Mouse (Mus musculus) cerebellum, adult 2 months (tissue): ENCODE results near the gene Wwox.

Experiments
- CTCF ChIP-seq: fragments of 200-500 bp; IDR thresholded peaks from 2 replicates; pipeline ENCODE4 v1.5.1; 2011; ENCODE audit warnings: low read depth, mild to moderate bottlenecking, control low read depth, low read length, moderate library complexity, borderline replicate concordance; ENCODE audit not compliant: insufficient read depth
- POLR2A ChIP-seq: fragments of 200-500 bp; IDR thresholded peaks from 2 replicates; pipeline ENCODE4 v1.6.1; 2011; ENCODE audit warnings: low read length, control low read depth, borderline replicate concordance; ENCODE audit not compliant: insufficient read depth

- TF ChIP-seq CTCF: no peak
- TF ChIP-seq POLR2A: no peak
These were observed 268.2 kb downstream of the Wwox start for GRCm38 (mm10) chr8:114707538-114708138.
